Mouse (Mus musculus): Measurements from ENCODE around the gene Gm26920.

Gm26920 gene

DNA sequence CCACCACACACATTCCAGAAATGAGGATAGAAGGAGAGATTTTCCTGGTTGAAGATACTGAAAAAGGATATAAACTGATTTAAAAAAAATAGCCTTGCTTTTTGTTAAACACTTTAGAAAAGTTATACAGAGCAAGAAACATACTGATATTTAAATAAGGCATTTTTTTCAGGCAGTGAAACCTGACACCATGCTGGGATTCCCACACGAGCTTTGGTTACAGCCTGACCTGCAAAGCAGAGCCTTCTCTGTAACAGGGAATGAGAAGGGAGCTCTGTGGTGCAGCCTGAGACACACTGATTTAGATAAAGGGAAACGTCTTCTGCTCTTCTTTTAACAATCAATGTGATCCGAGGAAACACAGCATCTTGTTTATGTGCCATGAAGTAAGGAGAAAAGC lies 36.6 kb downstream of the Gm26920 start:
- no peak for DNase-seq

DNA sequence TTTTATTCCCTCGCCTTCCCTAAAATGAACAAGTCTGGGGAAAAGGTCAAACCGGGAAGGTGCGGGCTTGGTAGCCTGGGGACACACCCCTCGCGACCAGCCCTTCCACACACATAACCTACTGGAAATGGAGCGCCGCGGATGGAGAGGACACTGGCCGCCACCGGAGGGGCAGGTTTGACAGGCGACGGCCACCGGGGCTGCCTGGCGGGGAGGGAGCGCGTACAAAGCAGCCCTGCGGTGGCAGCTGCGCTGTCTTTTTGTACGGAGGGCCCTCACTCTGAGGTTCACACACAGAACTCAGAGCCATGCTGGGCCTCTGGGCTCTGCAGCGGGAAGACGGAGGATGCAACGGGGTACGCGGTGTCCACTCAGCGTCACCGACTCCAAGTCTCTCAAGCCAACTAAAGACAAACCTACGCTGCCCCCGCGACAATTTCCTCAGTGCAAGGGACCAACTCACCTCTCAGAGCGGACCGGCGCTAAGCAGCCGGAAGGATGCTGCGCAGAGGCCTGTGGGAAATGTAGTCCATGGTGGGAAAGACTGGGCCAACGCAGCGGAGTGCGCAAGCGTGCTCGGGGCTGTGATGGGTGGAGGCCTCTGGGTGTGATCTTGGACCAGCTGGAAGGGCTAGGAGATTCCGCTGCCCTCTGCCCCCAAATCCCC lies 39.2 kb downstream of the Gm26920 start, which contains the start of gene Zfp14:
Zfp14 (minus strand) TSS at position 499 of the 667 bp plus-strand sequence.
- DNase-seq: peak; percentile 89 to 91

DNA sequence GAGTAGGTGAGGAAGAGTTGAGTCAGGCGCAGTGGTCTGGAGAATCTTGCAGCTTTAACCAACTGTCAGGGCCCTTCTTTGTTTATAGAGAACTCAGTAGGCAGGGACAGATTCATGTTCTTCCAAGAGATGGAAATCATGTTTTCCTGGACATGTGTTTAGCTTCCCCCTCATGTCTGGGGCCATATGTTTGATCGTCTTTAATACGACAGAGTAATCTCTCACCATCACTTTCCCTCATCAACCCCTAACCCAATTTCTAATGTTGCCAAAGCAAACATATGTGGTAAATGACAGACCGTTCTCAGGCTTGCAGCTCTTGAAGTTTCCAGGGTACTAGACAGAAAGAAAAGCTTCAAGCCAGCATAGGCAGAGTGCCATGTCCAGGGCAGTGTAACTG lies 42.1 kb downstream of the Gm26920 start:
- no peak for DNase-seq

DNA sequence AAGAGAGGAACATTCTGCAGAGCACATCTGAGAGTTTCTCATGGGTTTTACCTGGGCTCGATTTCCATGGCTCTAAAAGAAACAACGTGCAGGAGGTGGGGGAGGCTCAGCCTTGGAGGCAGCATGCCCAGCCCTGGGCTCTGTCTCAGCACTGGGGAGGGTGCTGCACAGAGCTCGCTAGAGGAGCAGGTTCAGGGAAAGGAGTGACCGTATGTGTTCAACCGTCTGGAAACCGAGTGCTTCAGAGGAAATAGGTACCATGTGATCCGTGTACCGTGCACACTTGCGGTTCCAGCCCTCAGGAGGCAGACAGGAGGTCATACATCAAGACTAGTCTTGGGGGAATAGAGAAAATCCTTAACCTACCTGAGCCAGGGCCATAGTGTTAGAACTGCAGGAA lies 45.9 kb downstream of the Gm26920 start:
- DNase-seq: no peak

DNA sequence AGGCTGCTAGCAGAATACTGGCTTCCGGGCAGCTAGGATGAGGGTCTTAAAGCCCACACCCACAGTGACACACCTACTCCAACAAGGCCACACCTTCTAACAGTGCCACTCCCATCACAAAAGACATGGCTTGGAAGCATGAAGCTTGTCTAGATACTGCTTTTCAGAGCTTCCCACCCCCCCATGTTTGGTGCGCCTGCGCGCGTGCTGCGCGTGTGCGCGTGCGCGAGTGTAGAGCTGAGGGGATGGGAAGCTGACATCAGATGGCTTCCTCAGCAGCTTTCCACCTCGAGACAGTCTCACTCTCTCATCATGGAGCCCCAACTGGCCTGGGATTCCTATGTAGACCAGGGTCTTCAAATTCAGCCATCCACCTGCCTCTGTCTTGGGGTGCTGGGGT lies 55.9 kb downstream of the Gm26920 start:
- no peak for DNase-seq

DNA sequence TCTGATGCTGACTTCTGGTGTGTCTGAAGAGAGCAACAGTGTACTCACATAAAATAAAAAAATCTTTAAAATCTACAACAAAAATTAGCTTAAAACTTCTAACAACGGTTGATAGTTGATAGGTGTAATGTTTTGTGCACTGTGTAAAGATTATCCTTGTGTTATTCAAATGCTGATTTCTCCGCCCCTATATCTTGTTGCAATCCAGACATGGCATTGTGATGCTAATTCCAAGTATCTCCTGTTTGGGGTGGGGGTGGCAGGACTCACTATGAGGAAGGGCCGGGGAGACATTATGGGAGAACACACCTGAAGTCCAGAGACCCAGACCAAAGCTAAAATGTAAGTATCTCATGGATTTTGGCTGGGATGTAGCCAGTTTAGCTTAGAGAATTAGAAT lies 58.8 kb downstream of the Gm26920 start:
- no peak for DNase-seq

DNA sequence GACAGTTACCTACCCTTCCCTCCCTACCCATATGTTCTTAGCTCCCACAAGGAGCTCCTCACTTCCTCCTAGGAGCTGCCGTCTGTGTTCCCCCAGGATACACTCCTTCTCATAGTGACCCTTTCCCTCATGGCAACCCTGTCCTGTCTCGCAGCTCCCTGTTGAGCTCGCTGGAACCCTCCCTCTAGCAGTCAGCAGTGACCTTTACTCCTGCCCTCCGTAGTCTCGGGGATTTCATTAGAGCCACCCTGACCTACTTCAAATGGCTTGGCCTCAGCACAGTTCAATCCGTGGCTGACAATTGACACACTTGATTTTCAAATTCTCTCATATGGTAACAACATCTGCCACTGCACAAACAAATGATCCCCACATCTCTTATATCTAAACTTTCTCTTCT lies 59.5 kb downstream of the Gm26920 start:
- DNase-seq: no peak

DNA sequence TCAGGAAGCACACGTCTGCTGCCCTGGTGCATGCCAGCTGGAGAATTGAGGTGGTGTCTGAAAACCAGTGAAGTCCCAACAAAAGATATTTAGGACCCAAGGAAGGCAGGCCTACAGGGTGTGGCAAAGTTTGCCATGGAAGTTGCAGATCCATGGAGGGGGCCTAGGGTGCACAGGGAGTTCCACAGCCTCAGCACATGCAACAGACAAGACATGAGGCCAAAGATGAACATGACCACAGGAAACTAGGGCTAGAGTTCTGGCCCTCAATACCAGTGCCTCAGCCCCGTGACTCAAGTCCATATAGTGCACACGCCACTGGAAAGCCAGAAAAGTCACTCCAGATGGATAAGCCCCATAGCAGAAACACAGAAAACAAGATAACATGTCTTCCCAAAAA lies 61.6 kb downstream of the Gm26920 start:
- no peak for DNase-seq

DNA sequence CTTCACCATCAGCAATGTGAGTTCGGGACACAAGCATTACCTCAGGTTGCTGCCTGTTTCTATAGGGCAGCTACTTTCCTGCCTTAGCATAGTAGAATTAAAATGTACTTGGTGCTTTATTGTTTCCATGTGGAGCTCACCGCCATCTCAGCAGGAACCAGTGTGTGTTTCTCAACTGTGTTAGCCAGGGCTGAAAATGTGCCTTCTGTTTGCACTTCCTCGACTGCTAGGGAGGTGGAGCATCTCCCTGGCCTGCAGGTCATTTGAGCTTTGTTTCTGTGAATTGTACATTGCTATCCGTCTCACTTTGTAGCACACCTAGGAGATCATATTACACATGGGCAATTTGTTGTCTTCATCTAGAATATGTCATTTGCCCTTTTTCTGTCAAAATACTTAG lies 62.9 kb downstream of the Gm26920 start:
- no peak for DNase-seq

DNA sequence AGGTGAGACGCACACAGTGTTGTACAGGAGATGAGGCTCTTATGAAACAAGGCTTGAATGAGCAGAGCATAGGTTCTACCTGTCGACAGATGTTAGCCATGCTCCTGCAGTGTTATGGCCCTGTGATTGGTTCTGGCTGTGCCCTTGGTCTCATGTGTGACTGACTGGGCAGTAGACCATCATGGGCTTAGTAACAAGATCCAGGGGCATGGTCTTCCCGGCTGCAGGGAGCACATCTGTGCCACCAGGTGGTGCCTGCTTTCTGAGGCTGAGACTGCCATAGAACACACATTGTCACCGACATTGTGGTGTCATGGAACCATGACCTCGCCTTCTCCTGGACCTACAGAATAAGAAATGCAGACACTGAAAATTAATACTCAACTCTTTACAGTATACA lies 64.9 kb downstream of the Gm26920 start:
- DNase-seq: no peak

DNA sequence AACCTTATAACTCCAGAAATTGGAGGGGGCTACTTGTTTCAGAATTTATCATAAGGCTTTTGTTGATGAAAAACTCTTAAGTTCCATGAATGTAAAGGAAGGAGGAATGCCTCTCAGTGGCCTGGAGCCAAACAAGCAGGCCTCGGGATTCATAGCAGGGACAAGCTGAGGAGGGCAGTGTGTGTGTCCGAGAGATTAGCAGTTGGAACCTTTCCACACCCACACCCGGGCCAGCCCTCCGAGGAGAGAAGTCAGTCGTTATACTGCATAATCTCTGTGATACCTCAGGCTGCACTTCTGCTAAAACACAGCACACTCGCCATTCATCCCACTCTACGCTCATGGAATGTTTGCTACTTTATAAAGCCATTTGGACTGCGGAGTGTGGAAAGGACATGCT lies 66.4 kb downstream of the Gm26920 start:
- no peak for DNase-seq

DNA sequence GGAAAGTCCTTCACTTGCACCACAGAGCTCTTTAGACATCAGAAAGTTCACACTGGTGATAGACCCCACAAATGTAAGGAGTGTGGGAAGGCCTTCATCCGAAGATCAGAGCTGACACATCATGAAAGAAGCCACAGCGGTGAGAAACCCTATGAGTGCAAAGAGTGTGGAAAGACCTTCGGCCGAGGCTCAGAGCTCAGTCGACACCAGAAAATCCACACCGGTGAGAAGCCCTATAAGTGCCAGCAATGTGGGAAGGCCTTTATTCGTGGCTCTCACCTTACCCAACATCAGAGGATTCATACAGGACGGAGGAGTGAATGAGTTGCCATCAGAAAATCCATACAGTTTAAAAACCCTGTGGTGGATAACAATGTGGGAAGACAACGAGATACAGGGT lies 66.9 kb downstream of the Gm26920 start:
- no peak for DNase-seq

DNA sequence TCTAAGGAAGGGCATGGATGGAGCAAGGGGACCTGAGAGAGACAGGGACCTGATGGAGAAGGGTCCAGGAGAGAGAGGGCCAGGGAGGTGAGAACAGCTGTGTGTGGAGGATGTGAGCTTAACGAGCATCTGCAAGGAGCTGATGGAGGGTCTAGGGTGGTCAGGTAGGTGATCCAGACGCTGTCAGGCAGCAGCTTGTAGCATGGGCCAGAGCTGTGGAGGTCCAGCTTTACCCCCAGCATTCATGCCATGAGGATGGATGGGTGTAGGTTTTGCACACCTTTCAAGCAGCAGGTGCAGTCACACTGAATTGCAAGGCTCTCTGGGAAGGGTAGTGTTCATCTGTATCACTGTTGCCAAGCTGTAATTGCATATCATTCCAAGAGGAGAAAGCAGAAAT lies 70.7 kb downstream of the Gm26920 start:
- no peak for DNase-seq

DNA sequence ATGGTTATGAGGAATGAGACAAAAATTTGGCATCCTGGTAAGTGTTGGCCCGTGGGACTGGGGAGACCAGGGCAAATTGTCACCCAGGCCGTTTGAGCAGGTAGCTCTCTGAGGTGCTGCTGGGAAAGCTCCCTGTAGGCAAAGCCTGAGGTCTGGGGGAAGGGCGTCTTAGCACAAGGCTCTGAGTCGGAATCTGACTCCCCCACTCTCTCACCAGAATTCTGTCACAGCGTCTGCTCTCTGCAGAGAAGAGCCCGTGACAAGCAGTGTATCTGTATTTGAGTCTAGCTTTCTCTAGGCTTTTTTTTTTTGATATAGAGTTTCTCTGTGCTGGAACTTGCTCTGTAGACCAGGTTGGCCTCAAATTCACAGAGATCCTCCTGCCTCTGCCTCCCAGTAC lies 73.0 kb downstream of the Gm26920 start:
- DNase-seq: no peak

DNA sequence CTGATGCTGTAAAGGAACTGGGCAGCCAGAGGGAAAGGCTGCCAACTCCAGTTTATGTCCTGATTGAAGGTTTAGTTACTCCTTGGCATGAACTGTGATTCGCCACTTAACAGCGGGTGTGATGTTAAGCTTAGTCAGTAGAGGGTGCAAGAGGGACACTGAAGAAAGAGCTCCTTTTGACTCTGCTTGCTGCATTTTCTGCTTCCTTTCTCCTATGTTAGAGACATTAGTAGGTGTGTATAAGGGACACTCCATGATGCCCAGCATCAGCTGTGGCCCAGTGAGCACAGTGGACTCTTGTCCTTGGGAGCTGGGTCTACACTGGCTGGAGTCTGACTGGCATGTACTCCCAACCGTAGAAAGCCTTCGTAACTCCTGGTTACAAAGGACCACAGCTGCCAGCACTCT lies 77.2 kb downstream of the Gm26920 start:
- peak in 1 of 2 experiments; percentile 60 for DNase-seq

DNA sequence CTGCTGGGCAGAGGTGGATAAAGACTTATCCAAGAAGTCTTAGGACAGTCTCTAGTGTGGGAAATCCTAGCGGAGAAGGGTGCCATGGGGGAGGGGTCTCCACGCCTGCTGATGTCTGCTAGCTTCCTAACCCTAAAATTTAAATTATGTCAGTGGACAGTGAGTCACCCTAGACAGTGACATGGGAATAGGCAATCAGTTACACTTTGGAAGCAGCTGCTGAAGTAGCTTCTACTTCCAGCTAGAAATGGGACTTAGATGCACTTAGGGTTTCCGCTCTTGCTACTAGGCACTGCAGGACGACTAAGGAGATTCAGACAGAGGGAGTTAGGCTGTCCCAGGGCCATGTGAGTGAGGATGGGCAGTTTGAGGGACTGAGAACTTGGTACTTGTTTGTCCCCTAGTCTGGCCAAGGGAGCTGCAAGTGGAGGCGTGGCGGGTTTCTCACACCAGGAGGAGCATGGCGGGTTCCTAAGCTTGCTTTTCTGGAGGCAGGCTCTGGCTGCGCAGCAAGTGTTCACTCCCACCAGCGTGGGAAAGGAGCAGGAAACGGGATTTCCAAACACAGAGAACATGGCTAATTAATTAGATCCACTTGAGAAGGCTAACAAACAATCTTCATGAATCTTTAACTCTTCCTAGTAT lies 79.5 kb downstream of the Gm26920 start:
- no peak for DNase-seq

DNA sequence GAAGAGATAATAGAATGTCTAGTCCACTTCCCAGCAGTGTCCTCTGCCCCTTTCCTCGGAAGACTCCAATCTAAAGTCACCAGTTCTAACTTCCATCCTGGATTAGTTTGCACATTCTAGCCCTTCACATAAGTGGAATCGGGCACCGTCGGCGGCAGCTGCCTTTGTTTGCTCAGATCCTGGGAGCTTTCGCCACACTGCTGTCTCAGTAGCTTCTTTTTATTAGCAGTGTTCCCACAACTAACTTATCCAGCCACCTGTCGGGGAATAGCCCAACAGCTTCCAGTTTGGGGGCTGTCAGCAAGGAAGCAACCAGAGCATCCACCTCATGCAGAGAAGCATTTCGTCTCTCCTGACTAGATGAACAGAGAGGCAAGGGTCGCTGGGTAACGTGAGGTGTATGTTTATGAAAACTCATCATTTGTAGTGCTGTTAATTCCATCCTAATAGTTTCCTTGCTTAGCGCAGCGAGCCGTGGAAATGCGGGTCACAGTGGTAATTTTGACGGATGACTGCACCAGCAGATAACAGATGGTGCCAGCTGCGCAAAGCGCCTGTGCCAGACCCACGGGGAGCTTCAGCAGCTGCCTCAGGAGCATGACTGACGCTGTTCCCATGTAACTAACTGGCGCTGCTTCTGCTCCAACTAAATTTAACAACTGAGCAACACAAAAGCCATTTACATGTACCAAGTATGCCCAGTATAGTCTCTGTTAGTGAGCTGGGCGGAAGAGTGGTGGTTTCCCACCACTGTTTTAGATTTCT lies 80.7 kb downstream of the Gm26920 start:
- DNase-seq: peak in 1 of 2 experiments; percentile 60

DNA sequence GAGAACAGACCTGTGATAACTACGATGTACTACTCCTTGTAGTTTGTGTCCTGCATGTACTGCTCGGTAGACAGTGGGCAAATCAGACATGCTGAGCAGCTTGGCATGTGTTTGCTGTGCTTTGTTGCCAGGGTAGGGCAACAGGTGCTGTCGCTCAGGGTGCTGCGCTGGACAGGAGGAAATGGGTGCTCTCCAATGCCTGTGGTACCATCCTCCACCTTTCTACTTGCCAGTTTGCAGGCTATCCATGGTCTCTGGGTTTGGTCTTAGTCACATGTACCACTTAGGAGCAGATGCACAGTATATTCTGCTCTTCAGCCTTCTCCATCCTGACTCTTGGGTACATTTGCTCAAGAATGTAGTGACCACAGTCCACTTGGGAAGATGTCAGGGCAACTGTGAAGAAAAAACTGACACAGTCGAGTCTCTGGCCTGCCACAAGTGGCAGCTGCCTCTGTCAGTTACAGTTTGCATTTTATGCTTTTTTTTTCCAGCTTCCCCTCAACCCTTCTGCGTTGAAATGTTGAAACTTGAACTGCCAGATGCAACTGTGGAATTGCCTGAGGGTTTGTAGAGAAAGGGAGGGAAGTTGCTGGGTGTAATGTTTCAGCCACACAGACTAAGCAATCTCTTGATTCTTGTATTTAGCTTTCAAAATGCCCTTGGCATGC lies 82.1 kb downstream of the Gm26920 start:
- no peak for DNase-seq

DNA sequence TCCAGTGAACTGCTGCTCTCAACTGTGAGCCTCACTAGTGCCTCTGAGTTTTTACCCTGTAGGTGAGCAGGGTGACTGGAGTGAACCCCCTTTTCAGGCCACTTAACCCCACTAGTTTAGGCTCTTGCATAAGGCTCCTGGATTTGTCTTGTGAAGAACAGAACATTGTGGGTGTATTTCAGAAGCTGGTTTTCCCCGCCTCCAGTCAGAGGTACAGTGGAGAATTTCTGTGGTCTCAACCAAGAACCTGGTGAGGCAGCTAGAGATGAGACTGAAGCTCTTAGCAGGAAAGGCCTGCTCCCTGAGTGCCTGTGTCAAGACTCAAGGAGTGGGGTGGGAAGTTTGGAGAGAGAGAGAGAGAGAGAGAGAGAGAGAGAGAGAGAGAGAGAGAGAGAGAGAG lies 82.6 kb downstream of the Gm26920 start:
- DNase-seq: no peak
